Mouse (Mus musculus) thymus, postnatal 4 days (tissue): ENCODE data around the gene Car14.

Source experiments
- DNase-seq: peaks from one replicate; pipeline ENCODE4 v3.0.0; 2021

Gene Car14

DNA sequence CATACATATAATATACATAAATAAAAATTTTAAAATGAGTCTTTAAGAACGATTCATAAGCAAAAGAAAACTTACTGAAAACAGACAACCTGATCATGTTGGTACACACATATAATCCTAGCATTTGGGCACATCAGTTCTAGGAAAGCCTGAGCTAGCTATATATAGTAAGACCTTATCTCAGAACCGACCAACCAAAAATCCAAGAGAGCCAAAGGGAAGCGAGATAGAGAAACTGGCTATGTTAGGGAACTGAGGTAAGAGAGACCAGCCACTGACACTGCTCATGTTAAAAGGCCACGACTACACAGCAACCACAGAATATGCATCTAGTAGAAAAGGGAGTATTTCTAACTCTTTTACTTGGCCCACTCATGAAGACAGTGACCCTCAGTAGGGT is 53.9 kb downstream of the Car14 start:
- no peak for DNase-seq
